In the genomic region with DNA sequence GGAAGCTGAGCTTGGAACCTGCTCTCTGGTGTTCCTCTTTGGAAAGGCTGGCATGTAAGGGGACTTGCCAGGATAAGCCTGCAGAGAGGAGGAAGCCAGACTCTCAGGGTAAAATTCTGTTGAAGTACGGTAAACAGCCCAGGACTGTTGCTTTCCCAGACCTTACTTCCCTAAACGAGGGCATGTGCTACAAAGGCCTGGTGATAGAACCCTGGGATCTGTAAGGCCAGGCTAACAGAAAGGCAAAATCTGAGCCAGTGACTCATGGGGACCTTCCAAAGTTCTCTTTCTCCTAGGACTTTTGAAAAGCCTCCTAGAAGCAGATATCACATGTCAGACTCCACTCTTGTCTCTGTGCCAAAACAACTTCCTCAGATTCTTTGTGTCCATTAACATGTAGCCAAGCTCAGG, we compare ENCODE assay signal across 15 mouse cellular contexts.
DNase-seq lines count a peak whose midpoint lies in the region; ATAC-seq and TF ChIP-seq lines count a peak whose summit lies in the region.
"Had no signal": no experiment of that assay in that cellular context is flagged by ENCODE, and none has a peak within 500 bp of the region (broad histone marks: within the 10 kb centered on the region; RNA-seq: fewer than 3 reads in every experiment).

No protein-coding gene starts in this region.

- no peaks in the 10 kb centered on the region for H3K27me3 ChIP-seq in kidney, adult 2 months (replicated peaks; ENCODE audit: control insufficient read depth, insufficient read depth, low read length)
- no peaks in the 10 kb centered on the region for H3K27me3 ChIP-seq in neural tube, embryonic 15.5 days (replicated peaks)
- H3K27me3 ChIP-seq: CH12.LX; forebrain, embryonic 13.5 days; heart, embryonic 13.5 days; liver, embryonic 12.5 days had no signal

- no peaks in the 10 kb centered on the region for H3K36me3 ChIP-seq in kidney, adult 2 months (ENCODE audit: control insufficient read depth, insufficient read depth, low read length)
- H3K36me3 ChIP-seq in neural tube, embryonic 15.5 days = no peaks in the 10 kb centered on the region
- H3K36me3 ChIP-seq: heart, embryonic 13.5 days; liver, embryonic 12.5 days had no signal

- WGBS in kidney, adult 2 months = 63% methylated on average over 2 of the region's 2 CpGs
- WGBS in neural tube, embryonic 15.5 days = 85% methylated on average over 2 of the region's 2 CpGs

- no peaks in the 10 kb centered on the region for H3K9me3 ChIP-seq in neural tube, embryonic 15.5 days (replicated peaks)
- H3K9me3 ChIP-seq: forebrain, embryonic 13.5 days; heart, embryonic 13.5 days; liver, embryonic 12.5 days had no signal

- H3K4me2 ChIP-seq in neural tube, embryonic 15.5 days = no peak overlapping the region
- H3K4me2 ChIP-seq: forebrain, embryonic 13.5 days; heart, embryonic 13.5 days; liver, embryonic 12.5 days had no signal

- H3K4me3 ChIP-seq in kidney, adult 2 months (ENCODE audit: insufficient read depth, low read depth, low read length) = no peak overlapping the region
- no peak overlapping the region for H3K4me3 ChIP-seq in bone marrow macrophage, adult 2 months (ENCODE audit: insufficient read depth, low read length)
- H3K4me3 ChIP-seq in neural tube, embryonic 15.5 days (replicated peaks) = no peak overlapping the region
- H3K4me3 ChIP-seq: forebrain, embryonic 13.5 days; heart, embryonic 13.5 days; liver, embryonic 12.5 days had no signal

- intact Hi-C loops in heart, postnatal 10 days (cut with DNase I) = no loop called here

- no peak overlapping the region for H3K9ac ChIP-seq in neural tube, embryonic 15.5 days (replicated peaks)
- H3K9ac ChIP-seq: forebrain, embryonic 13.5 days; heart, embryonic 13.5 days; liver, embryonic 12.5 days had no signal

- H3K4me1 ChIP-seq in kidney, adult 2 months (ENCODE audit: control insufficient read depth, insufficient read depth, low read length) = peaks cover 4% of the 10 kb centered on the region
- H3K4me1 ChIP-seq in bone marrow macrophage, adult 2 months (ENCODE audit: control insufficient read depth, insufficient read depth, low read length) = peaks cover 33% of the 10 kb centered on the region
- H3K4me1 ChIP-seq in neural tube, embryonic 15.5 days = no peaks in the 10 kb centered on the region
- H3K4me1 ChIP-seq: forebrain, embryonic 13.5 days; liver, embryonic 12.5 days had no signal

- ATAC-seq in neural tube, embryonic 15.5 days (ENCODE audit: low FRiP score) = no peak
- ATAC-seq: forebrain, embryonic 13.5 days; liver, embryonic 12.5 days had no signal

- no peak overlapping the region for H3K27ac ChIP-seq in kidney, adult 2 months (ENCODE audit: insufficient read depth, low read depth, low read length)
- H3K27ac ChIP-seq in bone marrow macrophage, adult 2 months (ENCODE audit: insufficient read depth, low read depth, low read length) = peak overlapping the region; percentile 84
- no peak overlapping the region for H3K27ac ChIP-seq in neural tube, embryonic 15.5 days (replicated peaks)
- H3K27ac ChIP-seq: forebrain, embryonic 13.5 days; heart, embryonic 13.5 days; liver, embryonic 12.5 days had no signal

- TF ChIP-seq CTCF in kidney, adult 2 months (conservative IDR thresholded peaks at IDR 0.05; ENCODE audit: insufficient read depth, insufficient read length, low read depth, low read length) = no peak
- no peak for TF ChIP-seq CTCF in bone marrow macrophage, adult 2 months (IDR thresholded peaks at IDR 0.05; ENCODE audit: low read depth, low read length)

- peak; percentile 66 for DNase-seq in kidney, adult 2 months
- no peak for DNase-seq in kidney, adult 11 months
- peak; percentile 31 to 40 for DNase-seq in heart, postnatal 10 days
- peak; percentile 63 for DNase-seq in lung, postnatal 25 days (ENCODE audit: low spot score)
- no peak for DNase-seq in left cerebral cortex, adult 9 months (ENCODE audit: low spot score in 2 of 2)
- DNase-seq in right cerebral cortex, postnatal 36 days (ENCODE audit: low spot score in 2 of 2) = no peak
- DNase-seq: adrenal gland, postnatal 14 days; cerebellum, adult 11-12 months; midbrain, embryonic 14.5 days had no signal

- TF ChIP-seq POLR2A in kidney, adult 2 months (IDR thresholded peaks at IDR 0.05; ENCODE audit: low read depth, low read length) = no peak
- no peak for TF ChIP-seq POLR2A in bone marrow macrophage, adult 2 months (IDR thresholded peaks at IDR 0.05; ENCODE audit: borderline replicate concordance, low read depth, low read length)

Comparison
In these comparisons a context has a peak if more than half of its experiments do, and no peak if none do; other contexts are left out.
1. DNase-seq: peak in kidney, adult 2 months (single experiment), heart, postnatal 10 days (2 of 2) and lung, postnatal 25 days (single experiment); none in kidney, adult 11 months (single experiment), left cerebral cortex, adult 9 months (0 of 2) and right cerebral cortex, postnatal 36 days (0 of 2).